Mouse (Mus musculus): ENCODE measurements around the gene Ces3b. TPM values are rescaled to one million over a fixed set of nuclear protein-coding genes. Genes with fewer than 3 reads are reported as not detected.

The Ces3b gene
- total and polyA plus RNA-seq, 3 experiments = not detected

DNA sequence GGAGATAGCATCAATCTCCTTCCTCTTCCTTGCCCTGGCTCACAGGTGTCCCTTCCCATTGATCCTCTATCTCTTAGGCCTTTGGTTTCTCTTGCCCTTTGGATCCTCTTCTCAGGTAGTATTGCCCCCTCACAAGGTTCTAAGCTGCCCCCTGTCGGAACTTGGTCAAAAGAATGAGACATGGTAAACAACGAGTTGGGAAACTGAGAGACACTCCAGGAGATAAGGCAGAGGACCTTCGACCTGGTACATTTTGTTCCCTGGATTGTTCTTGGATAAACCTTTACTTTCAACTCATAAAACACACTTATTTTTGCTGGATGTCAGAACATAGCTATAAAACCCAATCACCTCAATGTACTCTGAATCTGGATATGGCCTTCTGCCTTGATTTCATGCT is 20.7 kb downstream of the Ces3b start:
- no peak overlapping the region for H3K27ac ChIP-seq
- WGBS = 75% methylated on average over 3 of the region's 3 CpGs
- no peak overlapping the region for H3K9ac ChIP-seq (ENCODE audit: low read depth, low read length)
- intact Hi-C loops (cut with DNase I) = no loop called here
- no peak for DNase-seq
- no peaks in the 10 kb centered on the region for H3K4me1 ChIP-seq (ENCODE audit: control insufficient read depth, insufficient read depth, low read length)
- H3K27me3 ChIP-seq (ENCODE audit: control insufficient read depth, insufficient read depth, low read length) = no peaks in the 10 kb centered on the region
- H3K36me3 ChIP-seq (ENCODE audit: control insufficient read depth, insufficient read depth, low read length) = no peaks in the 10 kb centered on the region
- no peak overlapping the region for H3K4me3 ChIP-seq
- H3K79me2 ChIP-seq (replicated peaks; ENCODE audit: control insufficient read depth, insufficient read depth, low read length) = no peaks in the 10 kb centered on the region
- TF ChIP-seq CTCF (IDR thresholded peaks at IDR 0.05) = no peak
- TF ChIP-seq POLR2A (IDR thresholded peaks at IDR 0.05; ENCODE audit: insufficient read depth, low read depth, low read length) = no peak
- TF ChIP-seq EP300 (IDR thresholded peaks at IDR 0.05; ENCODE audit: insufficient read depth, low read depth, low read length) = no peak

DNA sequence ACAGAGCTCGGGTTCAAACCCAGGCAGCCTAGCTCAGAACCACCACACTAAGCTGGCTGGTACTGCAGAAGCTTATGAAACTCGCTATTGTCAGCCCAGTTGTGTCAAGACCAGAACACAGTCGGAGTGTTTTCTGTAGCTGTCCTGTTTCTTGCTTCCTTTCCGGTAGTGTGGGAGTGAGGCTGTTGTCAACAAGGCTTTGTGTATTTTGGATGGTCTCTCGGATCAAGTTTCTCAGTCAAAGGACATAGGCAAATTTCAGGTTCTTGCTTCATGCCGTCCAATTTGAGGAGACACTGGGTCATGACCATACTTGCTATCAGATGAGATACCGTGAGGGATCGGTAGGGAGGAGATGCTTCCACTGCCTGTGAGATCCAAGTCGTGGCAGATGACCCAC is 46.3 kb downstream of the Ces3b start:
- TF ChIP-seq EP300 (IDR thresholded peaks at IDR 0.05; ENCODE audit: insufficient read depth, low read depth, low read length) = no peak
- TF ChIP-seq CTCF (IDR thresholded peaks at IDR 0.05) = no peak
- no peak for TF ChIP-seq POLR2A (IDR thresholded peaks at IDR 0.05; ENCODE audit: insufficient read depth, low read depth, low read length)
- H3K27ac ChIP-seq = no peak overlapping the region
- no peaks in the 10 kb centered on the region for H3K27me3 ChIP-seq (ENCODE audit: control insufficient read depth, insufficient read depth, low read length)
- H3K9ac ChIP-seq (ENCODE audit: low read depth, low read length) = no peak overlapping the region
- no peaks in the 10 kb centered on the region for H3K4me1 ChIP-seq (ENCODE audit: control insufficient read depth, insufficient read depth, low read length)
- DNase-seq = no peak
- H3K79me2 ChIP-seq (replicated peaks; ENCODE audit: control insufficient read depth, insufficient read depth, low read length) = no peaks in the 10 kb centered on the region
- WGBS = 63% methylated on average over 9 of the region's 9 CpGs
- intact Hi-C loops (cut with DNase I) = no loop called here
- H3K36me3 ChIP-seq (ENCODE audit: control insufficient read depth, insufficient read depth, low read length) = no peaks in the 10 kb centered on the region
- no peak overlapping the region for H3K4me3 ChIP-seq

DNA sequence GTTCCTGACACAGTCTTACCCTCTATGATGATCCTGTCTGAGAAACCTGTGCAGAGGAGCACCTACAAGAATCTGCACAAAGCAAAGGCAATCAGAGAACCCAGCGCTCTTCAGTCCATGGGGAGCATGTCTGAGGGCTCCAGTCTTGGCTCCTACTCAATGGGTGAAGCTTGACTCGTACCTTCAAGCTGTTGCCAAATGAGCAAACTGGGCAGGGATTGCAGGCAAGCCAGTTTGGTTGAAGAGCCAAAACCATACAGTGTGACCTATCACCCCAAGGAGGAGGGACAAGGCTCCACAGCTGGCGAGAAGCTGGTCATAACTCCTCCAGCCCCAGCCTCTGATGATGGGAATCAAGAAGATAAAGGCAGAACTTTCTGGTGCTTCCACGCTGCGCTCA is 48.0 kb downstream of the Ces3b start, which contains the start of gene Ces4a:
Gene Ces4a (plus strand): TSS at position 292 of the 400 bp plus-strand sequence.
- no peak within 1 kb of the TSS for H3K4me3 ChIP-seq
- H3K27ac ChIP-seq = no peak within 1 kb of the TSS
- H3K79me2 ChIP-seq (replicated peaks; ENCODE audit: control insufficient read depth, insufficient read depth, low read length) = no peaks in the 10 kb centered on the region
- no peaks in the 10 kb centered on the region for H3K36me3 ChIP-seq (ENCODE audit: control insufficient read depth, insufficient read depth, low read length)
- H3K27me3 ChIP-seq (ENCODE audit: control insufficient read depth, insufficient read depth, low read length) = no peaks in the 10 kb centered on the region
- no peak within 1 kb of the TSS for H3K9ac ChIP-seq (ENCODE audit: low read depth, low read length)
- whole genome bisulfite sequencing = 72% methylated on average over 5 of the region's 5 CpGs
- TF ChIP-seq POLR2A (IDR thresholded peaks at IDR 0.05; ENCODE audit: insufficient read depth, low read depth, low read length) (no peak), CTCF (IDR thresholded peaks at IDR 0.05) (no peak), EP300 (IDR thresholded peaks at IDR 0.05; ENCODE audit: insufficient read depth, low read depth, low read length) (no peak)
- DNase-seq = no peak
- no peaks in the 10 kb centered on the region for H3K4me1 ChIP-seq (ENCODE audit: control insufficient read depth, insufficient read depth, low read length)
- intact Hi-C loops (cut with DNase I) = no loop called here

DNA sequence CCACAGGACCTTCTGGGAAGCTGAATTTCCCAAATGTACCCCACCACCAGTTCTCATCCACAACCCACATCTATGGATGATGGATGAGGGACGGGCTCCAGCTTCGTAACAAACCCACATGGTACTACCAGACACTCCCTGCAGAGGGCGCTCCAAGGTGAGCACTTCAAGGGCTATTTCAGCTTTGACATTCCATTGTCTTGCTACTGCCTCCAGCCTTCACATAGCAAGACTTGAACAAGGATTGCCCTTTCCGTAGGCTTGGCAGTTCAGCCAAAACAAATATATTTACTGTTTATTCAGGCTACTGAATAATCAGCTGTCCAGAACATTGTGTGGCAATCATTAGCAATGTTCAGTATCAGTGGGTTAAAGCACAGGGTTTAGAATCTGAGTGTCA is 54.9 kb downstream of the Ces3b start:
- no peaks in the 10 kb centered on the region for H3K4me1 ChIP-seq (ENCODE audit: control insufficient read depth, insufficient read depth, low read length)
- no peaks in the 10 kb centered on the region for H3K27me3 ChIP-seq (ENCODE audit: control insufficient read depth, insufficient read depth, low read length)
- TF ChIP-seq CTCF (IDR thresholded peaks at IDR 0.05) (peak; percentile 95), POLR2A (IDR thresholded peaks at IDR 0.05; ENCODE audit: insufficient read depth, low read depth, low read length) (no peak), EP300 (IDR thresholded peaks at IDR 0.05; ENCODE audit: insufficient read depth, low read depth, low read length) (peak; percentile 53; the same call in 1 of the 2 replicates)
- intact Hi-C loops (cut with DNase I) = loop anchor here (1.0 to 2.0 kb wide), 2 partner anchors 32 to 80 kb away; partner anchors contain the start of gene Cbfb
- 9% methylated on average over 4 of the region's 4 CpGs for WGBS
- no peak overlapping the region for H3K27ac ChIP-seq
- H3K36me3 ChIP-seq (ENCODE audit: control insufficient read depth, insufficient read depth, low read length) = no peaks in the 10 kb centered on the region
- H3K4me3 ChIP-seq = no peak overlapping the region
- no peak overlapping the region for H3K9ac ChIP-seq (ENCODE audit: low read depth, low read length)
- DNase-seq = peak; percentile 65 to 83
- H3K79me2 ChIP-seq (replicated peaks; ENCODE audit: control insufficient read depth, insufficient read depth, low read length) = no peaks in the 10 kb centered on the region

DNA sequence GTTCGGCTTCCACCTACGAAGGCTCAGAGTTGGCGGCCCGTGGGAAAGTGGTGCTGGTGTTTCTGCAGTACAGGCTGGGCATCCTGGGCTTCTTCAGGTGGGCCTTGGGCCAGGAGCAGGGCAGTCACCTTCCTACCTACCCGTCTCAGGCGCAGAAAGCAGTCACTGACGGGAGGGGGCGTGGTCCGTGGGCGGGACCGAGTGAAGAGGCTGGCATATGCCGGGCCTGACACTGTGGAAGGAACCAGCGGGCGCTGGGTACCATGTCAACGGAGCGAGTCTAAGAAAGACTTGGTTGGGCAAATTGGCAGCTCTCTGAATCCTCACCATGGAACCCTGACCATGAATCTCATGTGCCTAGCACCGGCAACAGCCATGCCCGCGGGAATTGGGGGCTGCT is 58.8 kb downstream of the Ces3b start:
- no peaks in the 10 kb centered on the region for H3K36me3 ChIP-seq (ENCODE audit: control insufficient read depth, insufficient read depth, low read length)
- H3K9ac ChIP-seq (ENCODE audit: low read depth, low read length) = no peak overlapping the region
- WGBS = 35% methylated on average over 19 of the region's 19 CpGs
- no peak for DNase-seq
- intact Hi-C loops (cut with DNase I) = no loop called here
- H3K27ac ChIP-seq = no peak overlapping the region
- H3K4me3 ChIP-seq = no peak overlapping the region
- H3K4me1 ChIP-seq (ENCODE audit: control insufficient read depth, insufficient read depth, low read length) = no peaks in the 10 kb centered on the region
- H3K79me2 ChIP-seq (replicated peaks; ENCODE audit: control insufficient read depth, insufficient read depth, low read length) = no peaks in the 10 kb centered on the region
- TF ChIP-seq POLR2A (IDR thresholded peaks at IDR 0.05; ENCODE audit: insufficient read depth, low read depth, low read length) = no peak
- no peak for TF ChIP-seq EP300 (IDR thresholded peaks at IDR 0.05; ENCODE audit: insufficient read depth, low read depth, low read length)
- no peak for TF ChIP-seq CTCF (IDR thresholded peaks at IDR 0.05)
- H3K27me3 ChIP-seq (ENCODE audit: control insufficient read depth, insufficient read depth, low read length) = no peaks in the 10 kb centered on the region

Other genes starting within 250 kb of the Ces3b start
- not detected for gene Ces2c, start 236.7 kb upstream of the Ces3b start, total RNA-seq (2021)
- gene Ces2c, start 236.7 kb upstream of the Ces3b start, polyA plus RNA-seq (2012; rRNA removed) = not detected in 2 replicates
- gene Ces2e, start 157.5 kb upstream of the Ces3b start, total RNA-seq (2021) = 1 to 10 TPM in 1 of 2 experiments, under 1 TPM in 1; 0.76 to 1.9 TPM
- gene Ces2e, start 157.5 kb upstream of the Ces3b start, polyA plus RNA-seq (2012; rRNA removed) = 2.6 and 4.2 TPM in 2 replicates
- not detected for gene Ces2f, start 136.4 kb upstream of the Ces3b start, total RNA-seq (2021)
- gene Ces2f, start 136.4 kb upstream of the Ces3b start, polyA plus RNA-seq (2012; rRNA removed) = 0.04 TPM in 1 of 2 replicates, not detected in the other
- gene Ces2g, start 122.0 kb upstream of the Ces3b start, total RNA-seq (2021) = 1 to 10 TPM; 2.6 to 3.3 TPM
- 3.4 and 4.5 TPM in 2 replicates for gene Ces2g, start 122.0 kb upstream of the Ces3b start, polyA plus RNA-seq (2012; rRNA removed)
- not detected for gene Ces2h, start 82.9 kb upstream of the Ces3b start, total RNA-seq (2021)
- gene Ces2h, start 82.9 kb upstream of the Ces3b start, polyA plus RNA-seq (2012; rRNA removed) = not detected in 2 replicates
- gene Ces3a, start 35.2 kb upstream of the Ces3b start, total RNA-seq (2021) = not detected
- gene Ces3a, start 35.2 kb upstream of the Ces3b start, polyA plus RNA-seq (2012; rRNA removed) = 0.26 TPM in 1 of 2 replicates, not detected in the other
- gene Ces4a, start 48.0 kb downstream of the Ces3b start, total RNA-seq (2021) = not detected
- gene Ces4a, start 48.0 kb downstream of the Ces3b start, polyA plus RNA-seq (2012; rRNA removed) = not detected in 2 replicates
- 10 to 100 TPM; 23.1 to 23.8 TPM for gene Cbfb, start 86.9 kb downstream of the Ces3b start, total RNA-seq (2021)
- 6.4 and 11.0 TPM in 2 replicates for gene Cbfb, start 86.9 kb downstream of the Ces3b start, polyA plus RNA-seq (2012; rRNA removed)
- 10 to 100 TPM; 19.2 to 20.3 TPM for gene D230025D16Rik, start 141.4 kb downstream of the Ces3b start, total RNA-seq (2021)
- gene D230025D16Rik, start 141.4 kb downstream of the Ces3b start, polyA plus RNA-seq (2012; rRNA removed) = 16.5 and 23.7 TPM in 2 replicates
- 1 to 10 TPM; 3.5 to 5.2 TPM for gene B3gnt9, start 171.4 kb downstream of the Ces3b start, total RNA-seq (2021)
- gene B3gnt9, start 171.4 kb downstream of the Ces3b start, polyA plus RNA-seq (2012; rRNA removed) = 7.1 and 8.5 TPM in 2 replicates
- gene Tradd, start 180.9 kb downstream of the Ces3b start, total RNA-seq (2021) = 1 to 10 TPM; 3.9 to 4.9 TPM
- 4.3 and 4.6 TPM in 2 replicates for gene Tradd, start 180.9 kb downstream of the Ces3b start, polyA plus RNA-seq (2012; rRNA removed)
- 1 to 10 TPM; 1.8 to 2.5 TPM for gene Fbxl8, start 180.9 kb downstream of the Ces3b start, total RNA-seq (2021)
- gene Fbxl8, start 180.9 kb downstream of the Ces3b start, polyA plus RNA-seq (2012; rRNA removed) = 3.6 and 4.1 TPM in 2 replicates
- 1 to 10 TPM; 2.7 to 3.9 TPM for gene Hsf4, start 186.0 kb downstream of the Ces3b start, total RNA-seq (2021)
- 4.3 and 5.4 TPM in 2 replicates for gene Hsf4, start 186.0 kb downstream of the Ces3b start, polyA plus RNA-seq (2012; rRNA removed)
- gene Nol3, start 192.4 kb downstream of the Ces3b start, total RNA-seq (2021) = 10 to 100 TPM; 19.7 to 23.0 TPM
- gene Nol3, start 192.4 kb downstream of the Ces3b start, polyA plus RNA-seq (2012; rRNA removed) = 17.3 and 19.1 TPM in 2 replicates
- 1 to 10 TPM; 1.1 to 1.2 TPM for gene 4931428F04Rik, start 206.1 kb downstream of the Ces3b start, total RNA-seq (2021)
- gene 4931428F04Rik, start 206.1 kb downstream of the Ces3b start, polyA plus RNA-seq (2012; rRNA removed) = 2.1 and 3.5 TPM in 2 replicates
- 1 to 10 TPM; 3.9 to 4.7 TPM for gene Exoc3l, start 212.3 kb downstream of the Ces3b start, total RNA-seq (2021)
- 10.5 and 11.8 TPM in 2 replicates for gene Exoc3l, start 212.3 kb downstream of the Ces3b start, polyA plus RNA-seq (2012; rRNA removed)
- gene E2f4, start 213.9 kb downstream of the Ces3b start, total RNA-seq (2021) = 10 to 100 TPM; 21.1 to 21.5 TPM
- 61.8 and 62.8 TPM in 2 replicates for gene E2f4, start 213.9 kb downstream of the Ces3b start, polyA plus RNA-seq (2012; rRNA removed)
- under 1 TPM; 0.70 to 0.73 TPM for gene Elmo3, start 221.8 kb downstream of the Ces3b start, total RNA-seq (2021)
- 2.8 and 3.5 TPM in 2 replicates for gene Elmo3, start 221.8 kb downstream of the Ces3b start, polyA plus RNA-seq (2012; rRNA removed)
- gene Lrrc29, start 242.5 kb downstream of the Ces3b start, total RNA-seq (2021) = 1 to 10 TPM in 1 of 2 experiments, under 1 TPM in 1; 0.93 to 1.1 TPM
- gene Lrrc29, start 242.5 kb downstream of the Ces3b start, polyA plus RNA-seq (2012; rRNA removed) = 1.6 and 2.2 TPM in 2 replicates
- 10 to 100 TPM; 24.1 to 26.6 TPM for gene Tmem208, start 242.6 kb downstream of the Ces3b start, total RNA-seq (2021)
- 43.6 and 51.9 TPM in 2 replicates for gene Tmem208, start 242.6 kb downstream of the Ces3b start, polyA plus RNA-seq (2012; rRNA removed)

Measured in heart, adult 2 months (tissue).